Comparison of ENCODE assay signal across 8 mouse cellular contexts in genomic region chr1:55201850-55202752, GRCm38 (mm10). TPM values are rescaled to one million over a fixed set of nuclear protein-coding genes. Genes with fewer than 3 reads are reported as not detected.
DNase-seq lines count a peak whose midpoint lies in the region; ATAC-seq and TF ChIP-seq lines count a peak whose summit lies in the region.

No protein-coding gene starts in this region.

- peak; percentile 41; the same call in 1 of the 2 replicates for ATAC-seq in hindbrain, embryonic 14.5 days (ENCODE audit: low FRiP score)
- ATAC-seq in intestine, embryonic 15.5 days = peak; percentile 44; the same call in 1 of the 2 replicates
- ATAC-seq in lung, embryonic 14.5 days (ENCODE audit: insufficient read depth) = peak; percentile 66
- no peak for ATAC-seq in stomach, embryonic 15.5 days (ENCODE audit: insufficient read depth, low FRiP score, low read depth)
- ATAC-seq in megakaryocyte, adult 5-6 weeks (ENCODE audit: poor library complexity, severe bottlenecking) = no peak

- no peak for DNase-seq in hindbrain, embryonic 14.5 days (ENCODE audit: low spot score)
- DNase-seq in hindbrain, embryonic 10.5 days (ENCODE audit: low spot score) = no peak
- peak; percentile 74 to 77 for DNase-seq in adrenal gland, postnatal 36 days
- DNase-seq in gastrocnemius, adult 8-10 months (ENCODE audit: low spot score in 2 of 2) = peak; percentile 12 to 42
- peak; percentile 84 for DNase-seq in lung, embryonic 14.5 days

- no peak overlapping the region for H3K4me2 ChIP-seq in hindbrain, embryonic 14.5 days (replicated peaks)
- no peak overlapping the region for H3K4me2 ChIP-seq in intestine, embryonic 15.5 days (replicated peaks)
- H3K4me2 ChIP-seq in lung, embryonic 14.5 days = peak overlapping the region; percentile 32; the same call in 1 of the 2 replicates
- no peak overlapping the region for H3K4me2 ChIP-seq in stomach, embryonic 15.5 days

- TF ChIP-seq CTCF in lung, embryonic 14.5 days (IDR thresholded peaks at IDR 0.05; ENCODE audit: low read depth) = no peak

- H3K36me3 ChIP-seq in hindbrain, embryonic 14.5 days (replicated peaks; ENCODE audit: control insufficient read depth, insufficient read depth) = no peaks in the 10 kb centered on the region
- no peaks in the 10 kb centered on the region for H3K36me3 ChIP-seq in hindbrain, embryonic 10.5 days
- H3K36me3 ChIP-seq in intestine, embryonic 15.5 days = no peaks in the 10 kb centered on the region
- peaks cover 16% of the 10 kb centered on the region; the same call in 1 of the 2 replicates for H3K36me3 ChIP-seq in lung, embryonic 14.5 days (ENCODE audit: insufficient read depth)
- no peaks in the 10 kb centered on the region for H3K36me3 ChIP-seq in stomach, embryonic 15.5 days

- no peaks in the 10 kb centered on the region for H3K9me3 ChIP-seq in hindbrain, embryonic 14.5 days (ENCODE audit: control insufficient read depth, low read length)
- no peaks in the 10 kb centered on the region for H3K9me3 ChIP-seq in hindbrain, embryonic 10.5 days
- no peaks in the 10 kb centered on the region for H3K9me3 ChIP-seq in intestine, embryonic 15.5 days
- no peaks in the 10 kb centered on the region for H3K9me3 ChIP-seq in lung, embryonic 14.5 days (ENCODE audit: low read depth, low read length)
- no peaks in the 10 kb centered on the region for H3K9me3 ChIP-seq in stomach, embryonic 15.5 days

- no peaks in the 10 kb centered on the region for H3K27me3 ChIP-seq in hindbrain, embryonic 14.5 days (ENCODE audit: control insufficient read depth, insufficient read depth, low read length)
- H3K27me3 ChIP-seq in hindbrain, embryonic 10.5 days (ENCODE audit: insufficient read depth, poor library complexity, severe bottlenecking) = peaks cover 6% of the 10 kb centered on the region; the same call in 1 of the 2 replicates
- H3K27me3 ChIP-seq in intestine, embryonic 15.5 days (replicated peaks) = no peaks in the 10 kb centered on the region
- no peaks in the 10 kb centered on the region for H3K27me3 ChIP-seq in lung, embryonic 14.5 days (ENCODE audit: insufficient read depth, low read length)
- H3K27me3 ChIP-seq in stomach, embryonic 15.5 days (replicated peaks) = no peaks in the 10 kb centered on the region

- H3K4me3 ChIP-seq in hindbrain, embryonic 14.5 days (replicated peaks; ENCODE audit: low read length) = no peak overlapping the region
- no peak overlapping the region for H3K4me3 ChIP-seq in hindbrain, embryonic 10.5 days
- H3K4me3 ChIP-seq in intestine, embryonic 15.5 days (replicated peaks) = no peak overlapping the region
- H3K4me3 ChIP-seq in lung, embryonic 14.5 days (ENCODE audit: low read depth, low read length) = no peak overlapping the region
- H3K4me3 ChIP-seq in stomach, embryonic 15.5 days (replicated peaks) = no peak overlapping the region

- 61% methylated on average over 18 of the region's 18 CpGs for WGBS in hindbrain, embryonic 14.5 days
- WGBS in hindbrain, embryonic 10.5 days = 76% methylated on average over 18 of the region's 18 CpGs
- WGBS in intestine, embryonic 15.5 days = 61% methylated on average over 18 of the region's 18 CpGs
- 50% methylated on average over 18 of the region's 18 CpGs for WGBS in lung, embryonic 14.5 days
- 58% methylated on average over 18 of the region's 18 CpGs for WGBS in stomach, embryonic 15.5 days

- H3K27ac ChIP-seq in hindbrain, embryonic 14.5 days = 0 out of 2 replicates have a peak overlapping the region, but pooled peaks have one; percentile 18
- H3K27ac ChIP-seq in hindbrain, embryonic 10.5 days = no peak overlapping the region; the same call in 1 of the 2 replicates
- peak overlapping the region; percentile 19; the same call in 1 of the 2 replicates for H3K27ac ChIP-seq in intestine, embryonic 15.5 days
- peak overlapping the region; percentile 82 for H3K27ac ChIP-seq in lung, embryonic 14.5 days (ENCODE audit: low read depth)
- H3K27ac ChIP-seq in stomach, embryonic 15.5 days = peak overlapping the region; percentile 57

- H3K4me1 ChIP-seq in hindbrain, embryonic 14.5 days (replicated peaks; ENCODE audit: control insufficient read depth, insufficient read depth, low read length) = 0 out of 2 replicates have a peak, but pooled peaks cover 3% of the 10 kb centered on the region
- peaks cover 20% of the 10 kb centered on the region for H3K4me1 ChIP-seq in hindbrain, embryonic 10.5 days (replicated peaks)
- no peaks in the 10 kb centered on the region for H3K4me1 ChIP-seq in intestine, embryonic 15.5 days (replicated peaks)
- H3K4me1 ChIP-seq in lung, embryonic 14.5 days (ENCODE audit: insufficient read depth) = peaks cover 5% of the 10 kb centered on the region
- peaks cover 15% of the 10 kb centered on the region for H3K4me1 ChIP-seq in stomach, embryonic 15.5 days

- no peak overlapping the region for H3K9ac ChIP-seq in hindbrain, embryonic 14.5 days
- H3K9ac ChIP-seq in intestine, embryonic 15.5 days = no peak overlapping the region
- H3K9ac ChIP-seq in lung, embryonic 14.5 days = no peak overlapping the region
- H3K9ac ChIP-seq in stomach, embryonic 15.5 days = no peak overlapping the region

RNA-seq across cellular contexts. Expression of gene Rftn2, which starts 24.5 kb away (rescaled TPM):
- polyA plus RNA-seq in hindbrain, embryonic 14.5 days (2014; fragmentation: Nextera tagmentation; extraction: Ambion mirVana) = 10.2 and 11.6 TPM in 2 replicates
- 7.3 and 8.5 TPM in 2 replicates for polyA plus RNA-seq in hindbrain, embryonic 10.5 days (2016; fragmentation: Nextera tagmentation; extraction: Ambion mirVana)
- total RNA-seq in adrenal gland, postnatal 36 days (2021) = 10 to 100 TPM; 18.2 to 21.9 TPM
- 1 to 10 TPM; 2.2 to 4.0 (median 3.5) TPM for total RNA-seq in gastrocnemius, adult 8-10 months (2022)
- polyA plus RNA-seq in intestine, embryonic 15.5 days (2015; fragmentation: Nextera tagmentation; extraction: Ambion mirVana) = 8.5 and 9.8 TPM in 2 replicates
- polyA plus RNA-seq in lung, embryonic 14.5 days (2014; fragmentation: Nextera tagmentation; extraction: Ambion mirVana) = 12.1 and 12.6 TPM in 2 replicates
- 8.6 and 9.0 TPM in 2 replicates for polyA plus RNA-seq in stomach, embryonic 15.5 days (2015; fragmentation: Nextera tagmentation; extraction: Ambion mirVana)
- total RNA-seq in megakaryocyte, adult 5-6 weeks (2015) = 0.73 and 2.2 TPM in 2 replicates
- total RNA-seq in megakaryocyte, adult 5-6 weeks (2017) = 1.7 and 2.5 TPM in 2 replicates

RNA-seq across cellular contexts. Expression of gene Mars2, which starts 34.9 kb away (rescaled TPM):
- polyA plus RNA-seq in hindbrain, embryonic 14.5 days (2014; fragmentation: Nextera tagmentation; extraction: Ambion mirVana) = 3.4 and 3.9 TPM in 2 replicates
- polyA plus RNA-seq in hindbrain, embryonic 10.5 days (2016; fragmentation: Nextera tagmentation; extraction: Ambion mirVana) = 2.7 and 3.2 TPM in 2 replicates
- total RNA-seq in adrenal gland, postnatal 36 days (2021) = 1 to 10 TPM; 6.9 to 8.9 TPM
- 1 to 10 TPM; 2.4 to 2.8 (median 2.8) TPM for total RNA-seq in gastrocnemius, adult 8-10 months (2022)
- 5.2 and 5.3 TPM in 2 replicates for polyA plus RNA-seq in intestine, embryonic 15.5 days (2015; fragmentation: Nextera tagmentation; extraction: Ambion mirVana)
- 2.9 and 3.3 TPM in 2 replicates for polyA plus RNA-seq in lung, embryonic 14.5 days (2014; fragmentation: Nextera tagmentation; extraction: Ambion mirVana)
- 3.4 and 3.6 TPM in 2 replicates for polyA plus RNA-seq in stomach, embryonic 15.5 days (2015; fragmentation: Nextera tagmentation; extraction: Ambion mirVana)
- 2.7 and 3.9 TPM in 2 replicates for total RNA-seq in megakaryocyte, adult 5-6 weeks (2015)
- 3.7 and 4.1 TPM in 2 replicates for total RNA-seq in megakaryocyte, adult 5-6 weeks (2017)

Comparison
In these comparisons a context has a peak if more than half of its experiments do, and no peak if none do; other contexts are left out.
1. ATAC-seq: peak in hindbrain, embryonic 14.5 days (single experiment), intestine, embryonic 15.5 days (single experiment) and lung, embryonic 14.5 days (single experiment); none in stomach, embryonic 15.5 days (single experiment) and megakaryocyte, adult 5-6 weeks (single experiment).
2. DNase-seq: peak in adrenal gland, postnatal 36 days (2 of 2), gastrocnemius, adult 8-10 months (2 of 2) and lung, embryonic 14.5 days (single experiment); none in hindbrain, embryonic 14.5 days (single experiment) and hindbrain, embryonic 10.5 days (single experiment).